Mouse (Mus musculus): ENCODE measurements around the gene Tbca. TPM values are rescaled to one million over a fixed set of nuclear protein-coding genes. Genes with fewer than 3 reads are reported as not detected.

Gene Tbca
- total RNA-seq, 1 experiment, result 244 TPM

DNA sequence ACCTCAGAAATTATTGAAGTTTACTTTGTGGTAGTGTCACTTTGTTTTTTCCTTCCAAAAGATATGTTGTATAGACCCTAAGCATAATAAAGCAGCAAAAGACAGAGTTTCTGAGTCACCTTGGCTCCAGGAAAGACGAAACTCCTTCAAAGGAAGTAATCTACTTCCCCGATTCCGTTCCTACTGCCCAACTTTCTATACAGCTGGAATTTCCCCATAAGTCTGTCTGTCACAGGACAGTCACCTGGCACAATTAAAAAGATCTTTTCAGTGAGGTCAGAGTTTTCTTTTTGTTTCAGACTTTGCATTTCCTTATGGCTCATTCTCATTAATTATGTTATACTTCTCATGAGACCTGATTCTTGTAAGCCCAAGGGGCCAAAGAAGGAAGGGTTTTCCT lies 25.1 kb downstream of the Tbca start:
- in situ Hi-C loops (cut with MboI; ENCODE audit: low sequenced_read_pairs in 2 of 2, unreplicated experiment in 2 of 2), result no loop called here
- no peaks in the 10 kb centered on the region for H3K4me1 ChIP-seq (ENCODE audit: control insufficient read depth in 2 of 2, insufficient read depth in 2 of 2, low read length in 2 of 2, poor library complexity in 1 of 2)
- DNase-seq (ENCODE audit: low read depth, low spot score), result no peak

DNA sequence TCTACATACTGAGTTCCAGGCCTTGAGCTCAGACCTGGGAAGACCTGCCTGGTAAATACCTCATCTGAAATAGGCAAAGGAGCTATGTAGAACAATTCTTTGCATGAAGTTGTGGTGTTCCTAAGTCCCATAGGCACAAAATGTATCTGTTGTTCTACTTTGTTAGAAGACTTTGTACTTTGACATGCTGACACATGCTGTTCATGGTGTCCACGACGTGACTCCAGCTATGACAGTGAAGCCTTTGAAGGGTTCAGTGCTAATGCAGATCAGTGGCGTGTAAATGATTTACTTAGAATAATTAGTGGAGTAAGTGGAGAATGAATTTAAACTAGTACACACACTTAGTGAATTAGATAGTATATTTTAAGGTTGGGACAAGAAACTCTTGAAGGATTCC lies 31.8 kb downstream of the Tbca start:
- in situ Hi-C loops (cut with MboI; ENCODE audit: low sequenced_read_pairs in 2 of 2, unreplicated experiment in 2 of 2), result no loop called here
- Histone ChIP-seq H3K27ac (ENCODE audit: insufficient read depth, low read depth, low read length, poor library complexity, severe bottlenecking) (no peak overlapping the region), H3K36me3 (ENCODE audit: control insufficient read depth, insufficient read depth, low read length, poor library complexity, severe bottlenecking) (no peaks in the 10 kb centered on the region), H3K9ac (ENCODE audit: insufficient read depth, low read depth, low read length, poor library complexity, severe bottlenecking) (no peak overlapping the region), H3K4me3 (ENCODE audit: insufficient read depth in 1 of 2, low read depth in 1 of 2, low read length in 2 of 2, poor library complexity in 1 of 2, severe bottlenecking in 1 of 2) (no peak overlapping the region), H3K4me1 (ENCODE audit: control insufficient read depth in 2 of 2, insufficient read depth in 2 of 2, low read length in 2 of 2, poor library complexity in 1 of 2) (no peaks in the 10 kb centered on the region), H3K9me3 (ENCODE audit: control insufficient read depth, insufficient read depth, low read depth, low read length) (no peaks in the 10 kb centered on the region)
- no peak for TF ChIP-seq MAFK (IDR thresholded peaks at IDR 0.05; ENCODE audit: insufficient read depth, low read depth, low read length)
- no peak for DNase-seq (ENCODE audit: low read depth, low spot score)

More for the DNA sequence above, 25.1 kb downstream of the Tbca start:
- Histone ChIP-seq H3K4me3 (ENCODE audit: insufficient read depth in 1 of 2, low read depth in 1 of 2, low read length in 2 of 2, poor library complexity in 1 of 2, severe bottlenecking in 1 of 2) (no peak overlapping the region), H3K27ac (ENCODE audit: insufficient read depth, low read depth, low read length, poor library complexity, severe bottlenecking) (no peak overlapping the region), H3K36me3 (ENCODE audit: control insufficient read depth, insufficient read depth, low read length, poor library complexity, severe bottlenecking) (no peaks in the 10 kb centered on the region), H3K9ac (ENCODE audit: insufficient read depth, low read depth, low read length, poor library complexity, severe bottlenecking) (no peak overlapping the region), H3K9me3 (ENCODE audit: control insufficient read depth, insufficient read depth, low read depth, low read length) (no peaks in the 10 kb centered on the region)
- TF ChIP-seq MAFK (IDR thresholded peaks at IDR 0.05; ENCODE audit: insufficient read depth, low read depth, low read length) (no peak), CHD2 (IDR thresholded peaks at IDR 0.05; ENCODE audit: low read depth, low read length) (no peak), ZC3H11A (IDR thresholded peaks at IDR 0.05; ENCODE audit: borderline replicate concordance, low read depth, low read length) (no peak), ZNF384 (IDR thresholded peaks at IDR 0.05; ENCODE audit: low read depth, low read length) (no peak), HCFC1 (IDR thresholded peaks at IDR 0.05; ENCODE audit: borderline replicate concordance, insufficient read depth, low read length) (no peak)

DNA sequence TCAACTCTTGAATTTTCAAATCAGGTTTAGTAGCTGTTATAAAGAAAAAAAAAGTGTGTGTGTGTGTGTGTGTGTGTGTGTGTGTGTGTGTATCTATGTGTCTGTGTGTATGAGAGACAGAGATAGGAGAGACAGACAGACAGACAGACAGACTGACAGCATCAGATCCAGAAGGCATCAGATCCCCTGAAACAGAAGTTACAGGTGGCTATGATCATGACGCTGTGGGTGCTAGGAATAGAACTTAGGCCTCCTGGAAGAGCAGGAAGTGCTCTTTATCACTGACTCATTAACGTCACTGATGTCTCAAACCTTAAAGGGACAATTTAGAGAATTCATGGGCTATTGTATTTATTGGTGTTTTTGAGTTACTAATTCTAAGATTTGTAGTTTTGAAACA lies 32.2 kb downstream of the Tbca start:
- DNase-seq (ENCODE audit: low read depth, low spot score), result no peak
- Histone ChIP-seq H3K9me3 (ENCODE audit: control insufficient read depth, insufficient read depth, low read depth, low read length) (no peaks in the 10 kb centered on the region), H3K9ac (ENCODE audit: insufficient read depth, low read depth, low read length, poor library complexity, severe bottlenecking) (no peak overlapping the region), H3K4me3 (ENCODE audit: insufficient read depth in 1 of 2, low read depth in 1 of 2, low read length in 2 of 2, poor library complexity in 1 of 2, severe bottlenecking in 1 of 2) (no peak overlapping the region), H3K4me1 (ENCODE audit: control insufficient read depth in 2 of 2, insufficient read depth in 2 of 2, low read length in 2 of 2, poor library complexity in 1 of 2) (no peaks in the 10 kb centered on the region), H3K27ac (ENCODE audit: insufficient read depth, low read depth, low read length, poor library complexity, severe bottlenecking) (no peak overlapping the region), H3K36me3 (ENCODE audit: control insufficient read depth, insufficient read depth, low read length, poor library complexity, severe bottlenecking) (no peaks in the 10 kb centered on the region)
- in situ Hi-C loops (cut with MboI; ENCODE audit: low sequenced_read_pairs in 2 of 2, unreplicated experiment in 2 of 2), result no loop called here
- TF ChIP-seq ZNF384 (IDR thresholded peaks at IDR 0.05; ENCODE audit: low read depth, low read length) (no peak), HCFC1 (IDR thresholded peaks at IDR 0.05; ENCODE audit: borderline replicate concordance, insufficient read depth, low read length) (no peak), ZC3H11A (IDR thresholded peaks at IDR 0.05; ENCODE audit: borderline replicate concordance, low read depth, low read length) (no peak), CHD2 (IDR thresholded peaks at IDR 0.05; ENCODE audit: low read depth, low read length) (no peak), MAFK (IDR thresholded peaks at IDR 0.05; ENCODE audit: insufficient read depth, low read depth, low read length) (no peak)

DNA sequence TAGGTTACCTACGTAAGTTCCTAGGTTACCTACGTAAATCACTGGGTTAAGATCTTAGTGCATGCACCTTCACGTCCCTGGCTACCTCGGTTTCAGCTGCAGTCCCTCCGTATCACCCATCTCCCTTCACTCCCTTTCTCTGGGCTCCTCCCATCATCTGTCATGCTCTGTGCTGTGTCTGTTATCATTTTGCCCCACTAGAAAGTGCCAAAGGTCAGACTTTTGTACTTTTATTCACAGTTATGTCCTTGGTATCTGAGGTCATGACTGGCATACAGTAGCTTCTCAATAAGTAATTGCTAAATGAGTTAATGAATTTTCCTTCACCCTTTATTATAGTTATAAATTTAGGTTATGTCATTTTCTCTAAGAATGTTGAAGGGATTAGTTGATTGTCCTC lies 37.7 kb downstream of the Tbca start:
- H3K9me3 ChIP-seq (ENCODE audit: control insufficient read depth, insufficient read depth, low read depth, low read length), result no peaks in the 10 kb centered on the region
- no peak overlapping the region for H3K4me3 ChIP-seq (ENCODE audit: insufficient read depth in 1 of 2, low read depth in 1 of 2, low read length in 2 of 2, poor library complexity in 1 of 2, severe bottlenecking in 1 of 2)
- no peak for TF ChIP-seq ZNF384 (IDR thresholded peaks at IDR 0.05; ENCODE audit: low read depth, low read length)
- no peak for TF ChIP-seq MAFK (IDR thresholded peaks at IDR 0.05; ENCODE audit: insufficient read depth, low read depth, low read length)
- no peak for TF ChIP-seq HCFC1 (IDR thresholded peaks at IDR 0.05; ENCODE audit: borderline replicate concordance, insufficient read depth, low read length)
- TF ChIP-seq CHD2 (IDR thresholded peaks at IDR 0.05; ENCODE audit: low read depth, low read length), result no peak
- TF ChIP-seq ZC3H11A (IDR thresholded peaks at IDR 0.05; ENCODE audit: borderline replicate concordance, low read depth, low read length), result no peak
- H3K9ac ChIP-seq (ENCODE audit: insufficient read depth, low read depth, low read length, poor library complexity, severe bottlenecking), result no peak overlapping the region
- peaks cover 0 to 2% of the 10 kb centered on the region in 2 experiments; a peak in 3 of 4 replicates for H3K4me1 ChIP-seq (ENCODE audit: control insufficient read depth in 2 of 2, insufficient read depth in 2 of 2, low read length in 2 of 2, poor library complexity in 1 of 2)
- DNase-seq (ENCODE audit: low read depth, low spot score), result no peak
- no peaks in the 10 kb centered on the region for H3K36me3 ChIP-seq (ENCODE audit: control insufficient read depth, insufficient read depth, low read length, poor library complexity, severe bottlenecking)
- no peak overlapping the region for H3K27ac ChIP-seq (ENCODE audit: insufficient read depth, low read depth, low read length, poor library complexity, severe bottlenecking)
- in situ Hi-C loops (cut with MboI; ENCODE audit: low sequenced_read_pairs in 2 of 2, unreplicated experiment in 2 of 2), result no loop called here

DNA sequence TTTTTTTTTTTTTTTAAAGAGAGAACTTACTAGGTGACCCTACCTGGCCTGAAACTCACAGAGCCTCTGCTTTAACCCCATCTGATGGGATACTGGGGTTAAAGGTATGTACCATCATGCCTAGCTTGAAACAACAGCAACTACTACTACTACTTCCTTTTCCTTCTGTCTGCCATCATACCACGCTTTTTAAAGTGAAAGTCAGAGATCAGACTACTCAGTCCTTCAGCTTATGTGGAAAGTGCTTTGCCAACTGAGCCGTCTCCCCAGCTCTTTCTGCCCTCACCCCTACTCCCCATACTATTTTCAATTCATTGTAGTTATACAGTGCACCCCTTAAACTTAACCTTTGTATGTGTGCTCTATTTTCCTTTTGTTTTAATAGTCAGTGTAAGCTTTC lies 38.3 kb downstream of the Tbca start:
- no peaks in the 10 kb centered on the region for H3K9me3 ChIP-seq (ENCODE audit: control insufficient read depth, insufficient read depth, low read depth, low read length)
- H3K4me3 ChIP-seq (ENCODE audit: insufficient read depth in 1 of 2, low read depth in 1 of 2, low read length in 2 of 2, poor library complexity in 1 of 2, severe bottlenecking in 1 of 2), result no peak overlapping the region
- peaks cover 0 to 2% of the 10 kb centered on the region in 2 experiments; a peak in 3 of 4 replicates for H3K4me1 ChIP-seq (ENCODE audit: control insufficient read depth in 2 of 2, insufficient read depth in 2 of 2, low read length in 2 of 2, poor library complexity in 1 of 2)
- H3K9ac ChIP-seq (ENCODE audit: insufficient read depth, low read depth, low read length, poor library complexity, severe bottlenecking), result no peak overlapping the region
- DNase-seq (ENCODE audit: low read depth, low spot score), result no peak
- no peak overlapping the region for H3K27ac ChIP-seq (ENCODE audit: insufficient read depth, low read depth, low read length, poor library complexity, severe bottlenecking)
- H3K36me3 ChIP-seq (ENCODE audit: control insufficient read depth, insufficient read depth, low read length, poor library complexity, severe bottlenecking), result no peaks in the 10 kb centered on the region
- in situ Hi-C loops (cut with MboI; ENCODE audit: low sequenced_read_pairs in 2 of 2, unreplicated experiment in 2 of 2), result no loop called here
- no peak for TF ChIP-seq CHD2 (IDR thresholded peaks at IDR 0.05; ENCODE audit: low read depth, low read length)
- TF ChIP-seq ZC3H11A (IDR thresholded peaks at IDR 0.05; ENCODE audit: borderline replicate concordance, low read depth, low read length), result no peak
- TF ChIP-seq ZNF384 (IDR thresholded peaks at IDR 0.05; ENCODE audit: low read depth, low read length), result no peak
- no peak for TF ChIP-seq HCFC1 (IDR thresholded peaks at IDR 0.05; ENCODE audit: borderline replicate concordance, insufficient read depth, low read length)
- TF ChIP-seq MAFK (IDR thresholded peaks at IDR 0.05; ENCODE audit: insufficient read depth, low read depth, low read length), result no peak

Data from ES-E14 (cell line).